Mouse (Mus musculus) olfactory bulb, adult 2 months (tissue): Measurements from ENCODE around the gene Slit2.

Experiments
- CTCF ChIP-seq: fragments of 200-500 bp; IDR thresholded peaks from 2 replicates; pipeline ENCODE4 v1.5.1; 2012; ENCODE audit warnings: low read depth, mild to moderate bottlenecking, low read length, moderate library complexity; ENCODE audit not compliant: insufficient read depth
- POLR2A ChIP-seq: fragments of 200-500 bp; IDR thresholded peaks from 2 replicates; pipeline ENCODE4 v1.6.1; 2012; ENCODE audit warnings: mild to moderate bottlenecking, low read depth, low read length, moderate library complexity; ENCODE audit not compliant: insufficient read depth

GRCm38 (mm10) chr5:47985198-47985631 lies 2.3 kb downstream of the Slit2 start:
- TF ChIP-seq POLR2A (no peak), CTCF (no peak)
